Mouse (Mus musculus) forebrain, embryonic 13.5 days (tissue): ENCODE measurements at regions not wholly inside any gene's neighbourhood (a gene's known extent, or its start where the extent isn't known, plus 50 kb on each side); places are given as distances from the start of the nearest gene placed in this dataset.

ENCODE experiments used
- ATAC-seq: fragments of 200-750 bp; cut with Nextera tagmentation; 2 replicates; pipeline ENCODE4 v1.8.0; 2017
- H3K27ac ChIP-seq: fragments of 300-500 bp; sonication (generic); 2 replicates; pipeline ENCODE4 v1.5.1; 2015; ENCODE audit warnings: inconsistent platforms, mild to moderate bottlenecking, moderate library complexity
- H3K27me3 ChIP-seq: fragments of 300-500 bp; sonication (generic); 2 replicates; pipeline ENCODE4 v1.6.1; 2015; ENCODE audit warnings: mild to moderate bottlenecking, inconsistent platforms
- H3K36me3 ChIP-seq: fragments of 300-500 bp; sonication (generic); 2 replicates; pipeline ENCODE4 v1.6.1; 2015; ENCODE audit warnings: mild to moderate bottlenecking, inconsistent platforms; ENCODE audit not compliant: poor library complexity, severe bottlenecking
- H3K4me1 ChIP-seq: fragments of 300-500 bp; sonication (generic); 2 replicates; pipeline ENCODE4 v1.6.1; 2015; ENCODE audit warnings: inconsistent platforms
- H3K4me2 ChIP-seq: fragments of 300-500 bp; sonication (generic); 2 replicates; pipeline ENCODE4 v1.6.1; 2015; ENCODE audit warnings: inconsistent platforms, mild to moderate bottlenecking, moderate library complexity
- H3K4me3 ChIP-seq: fragments of 300-500 bp; sonication (generic); 2 replicates; pipeline ENCODE4 v1.5.1; 2015; ENCODE audit warnings: mild to moderate bottlenecking, inconsistent platforms
- H3K9ac ChIP-seq: fragments of 300-500 bp; sonication (generic); 2 replicates; pipeline ENCODE4 v1.6.1; 2015; ENCODE audit warnings: mild to moderate bottlenecking, inconsistent platforms
- H3K9me3 ChIP-seq: fragments of 300-500 bp; sonication (generic); replicated peaks from 2 replicates; pipeline ENCODE4 v1.6.1; 2016; ENCODE audit warnings: inconsistent platforms
- WGBS: fragments of 180-500 bp; shearing (Covaris S2); methylation state at CpG from one replicate; pipeline ENCODE4 v1.1.7; 2015; 5-methylcytosine and 5-hydroxymethylcytosine counted together

- no peaks in the 10 kb centered on the region for H3K27me3 ChIP-seq
- ATAC-seq: no peak
- H3K4me1 ChIP-seq: no peaks in the 10 kb centered on the region
- no peaks in the 10 kb centered on the region for H3K9me3 ChIP-seq
- no peak overlapping the region for H3K9ac ChIP-seq
- H3K36me3 ChIP-seq: no peaks in the 10 kb centered on the region
- no peak overlapping the region for H3K4me2 ChIP-seq
- no peak overlapping the region for H3K27ac ChIP-seq
- WGBS: 88% methylated on average over 7 of the region's 7 CpGs
- H3K4me3 ChIP-seq: no peak overlapping the region
Observed at GRCm38 (mm10) chr2:51566554-51567246, 60.6 kb upstream of the Tas2r134 start.

GRCm38 (mm10) chr2:51563881-51564280 lies 63.4 kb upstream of the Tas2r134 start:
- H3K4me2 ChIP-seq: no peak overlapping the region
- H3K9me3 ChIP-seq: no peaks in the 10 kb centered on the region
- no peak overlapping the region for H3K27ac ChIP-seq
- 86% methylated on average over 5 of the region's 5 CpGs for WGBS
- no peaks in the 10 kb centered on the region for H3K4me1 ChIP-seq
- no peak overlapping the region for H3K9ac ChIP-seq
- no peaks in the 10 kb centered on the region for H3K27me3 ChIP-seq
- no peak for ATAC-seq
- H3K4me3 ChIP-seq: no peak overlapping the region
- H3K36me3 ChIP-seq: no peaks in the 10 kb centered on the region

- H3K4me1 ChIP-seq: no peaks in the 10 kb centered on the region
- no peak overlapping the region for H3K4me3 ChIP-seq
- no peaks in the 10 kb centered on the region for H3K9me3 ChIP-seq
- no peak overlapping the region for H3K9ac ChIP-seq
- H3K4me2 ChIP-seq: no peak overlapping the region
- no peaks in the 10 kb centered on the region for H3K27me3 ChIP-seq
- H3K36me3 ChIP-seq: no peaks in the 10 kb centered on the region
- whole genome bisulfite sequencing: 94% methylated on average over 1 of the region's 1 CpGs
- ATAC-seq: no peak
- H3K27ac ChIP-seq: no peak overlapping the region
Observed at GRCm38 (mm10) chr2:51563240-51563639, 64.1 kb upstream of the Tas2r134 start.

- no peak overlapping the region for H3K4me3 ChIP-seq
- peak; percentile 33; the same call in 1 of the 2 replicates for ATAC-seq
- H3K9ac ChIP-seq: no peak overlapping the region
- WGBS: 21% methylated on average over 7 of the region's 7 CpGs
- H3K27me3 ChIP-seq: no peaks in the 10 kb centered on the region
- no peaks in the 10 kb centered on the region for H3K36me3 ChIP-seq
- H3K9me3 ChIP-seq: no peaks in the 10 kb centered on the region
- no peak overlapping the region for H3K27ac ChIP-seq
- H3K4me1 ChIP-seq: 0 out of 2 replicates have a peak, but pooled peaks cover 4% of the 10 kb centered on the region
- no peak overlapping the region for H3K4me2 ChIP-seq
Observed at GRCm38 (mm10) chr2:51550863-51551262, 76.4 kb upstream of the Tas2r134 start.

GRCm38 (mm10) chr2:51549125-51549524 lies 78.2 kb upstream of the Tas2r134 start:
- 94% methylated on average over 5 of the region's 5 CpGs for WGBS
- H3K4me1 ChIP-seq: 0 out of 2 replicates have a peak, but pooled peaks cover 4% of the 10 kb centered on the region
- no peaks in the 10 kb centered on the region for H3K9me3 ChIP-seq
- no peaks in the 10 kb centered on the region for H3K27me3 ChIP-seq
- no peak for ATAC-seq
- H3K36me3 ChIP-seq: no peaks in the 10 kb centered on the region
- H3K9ac ChIP-seq: no peak overlapping the region
- H3K4me2 ChIP-seq: no peak overlapping the region
- H3K27ac ChIP-seq: no peak overlapping the region
- H3K4me3 ChIP-seq: no peak overlapping the region

GRCm38 (mm10) chr2:51546181-51546580 lies 81.1 kb upstream of the Tas2r134 start:
- no peaks in the 10 kb centered on the region for H3K36me3 ChIP-seq
- no peak overlapping the region for H3K9ac ChIP-seq
- no peaks in the 10 kb centered on the region for H3K9me3 ChIP-seq
- H3K27ac ChIP-seq: no peak overlapping the region
- no peak overlapping the region for H3K4me2 ChIP-seq
- 0 out of 2 replicates have a peak, but pooled peaks cover 4% of the 10 kb centered on the region for H3K4me1 ChIP-seq
- no peaks in the 10 kb centered on the region for H3K27me3 ChIP-seq
- no peak for ATAC-seq
- WGBS: 52% methylated on average over 3 of the region's 3 CpGs
- no peak overlapping the region for H3K4me3 ChIP-seq

- no peaks in the 10 kb centered on the region for H3K9me3 ChIP-seq
- 76% methylated on average over 1 of the region's 1 CpGs for WGBS
- no peak overlapping the region for H3K4me3 ChIP-seq
- H3K4me2 ChIP-seq: no peak overlapping the region
- H3K9ac ChIP-seq: no peak overlapping the region
- no peaks in the 10 kb centered on the region for H3K4me1 ChIP-seq
- H3K27ac ChIP-seq: no peak overlapping the region
- H3K27me3 ChIP-seq: no peaks in the 10 kb centered on the region
- no peak for ATAC-seq
- no peaks in the 10 kb centered on the region for H3K36me3 ChIP-seq
Observed at GRCm38 (mm10) chr2:51543949-51544348, 83.4 kb upstream of the Tas2r134 start.

GRCm38 (mm10) chr2:51542272-51542671 lies 85.0 kb upstream of the Tas2r134 start:
- Histone ChIP-seq H3K4me3 (no peak overlapping the region), H3K9ac (no peak overlapping the region), H3K27me3 (no peaks in the 10 kb centered on the region), H3K4me2 (no peak overlapping the region), H3K36me3 (no peaks in the 10 kb centered on the region), H3K9me3 (no peaks in the 10 kb centered on the region), H3K4me1 (no peaks in the 10 kb centered on the region), H3K27ac (no peak overlapping the region)
- 81% methylated on average over 4 of the region's 4 CpGs for whole genome bisulfite sequencing
- ATAC-seq: no peak

- Histone ChIP-seq H3K27ac (no peak overlapping the region), H3K36me3 (no peaks in the 10 kb centered on the region), H3K9ac (no peak overlapping the region), H3K27me3 (no peaks in the 10 kb centered on the region), H3K4me3 (no peak overlapping the region), H3K9me3 (no peaks in the 10 kb centered on the region), H3K4me2 (no peak overlapping the region), H3K4me1 (no peaks in the 10 kb centered on the region; the same call in 1 of the 2 replicates)
- ATAC-seq: no peak
- WGBS: 76% methylated on average over 11 of the region's 11 CpGs
Observed at GRCm38 (mm10) chr2:51532709-51533414, 94.4 kb upstream of the Tas2r134 start.

- Histone ChIP-seq H3K4me1 (no peaks in the 10 kb centered on the region; the same call in 1 of the 2 replicates), H3K9me3 (no peaks in the 10 kb centered on the region), H3K4me2 (no peak overlapping the region), H3K4me3 (no peak overlapping the region), H3K27me3 (no peaks in the 10 kb centered on the region), H3K9ac (no peak overlapping the region), H3K27ac (no peak overlapping the region), H3K36me3 (no peaks in the 10 kb centered on the region)
- no peak for ATAC-seq
- 55% methylated on average over 10 of the region's 10 CpGs for WGBS
Observed at GRCm38 (mm10) chr2:51531106-51531839, 96.0 kb upstream of the Tas2r134 start.

- Histone ChIP-seq H3K27me3 (no peaks in the 10 kb centered on the region), H3K4me1 (no peaks in the 10 kb centered on the region), H3K9me3 (no peaks in the 10 kb centered on the region), H3K4me2 (no peak overlapping the region), H3K27ac (no peak overlapping the region), H3K4me3 (no peak overlapping the region), H3K9ac (no peak overlapping the region), H3K36me3 (no peaks in the 10 kb centered on the region)
- ATAC-seq: no peak
- 70% methylated on average over 3 of the region's 3 CpGs for WGBS
Observed at GRCm38 (mm10) chr2:51522766-51523165, 104.5 kb upstream of the Tas2r134 start.
